Comparison of ENCODE assay signal across 7 mouse cellular contexts in genomic region chr12:115892656-115893055, GRCm38 (mm10).
A peak's percentile ranks its signal among the peaks of the same experiment; 100 is the strongest.
DNase-seq lines count a peak whose midpoint lies in the region; TF ChIP-seq lines count a peak whose summit lies in the region.
"Not testable (repeated sequence)": the region's sequence is repeated elsewhere in the genome, so short reads cannot be mapped to it uniquely, and the experiment has no call there.

No protein-coding gene starts in this region.

- H3K36me3 ChIP-seq in kidney, adult 2 months (ENCODE audit: control insufficient read depth, insufficient read depth, low read length), result not testable (repeated sequence)

- H3K4me3 ChIP-seq in gastrocnemius, adult 2 months; kidney, adult 2 months (ENCODE audit: insufficient read depth, low read depth, low read length): not testable (repeated sequence)

- intact Hi-C loops in gastrocnemius, adult 2 months (cut with DNase I), result not testable (repeated sequence)

- not testable (repeated sequence) for TF ChIP-seq CTCF in gastrocnemius, adult 2 months (IDR thresholded peaks at IDR 0.05); kidney, adult 2 months (conservative IDR thresholded peaks at IDR 0.05; ENCODE audit: insufficient read depth, insufficient read length, low read depth, low read length)

- TF ChIP-seq POLR2A in kidney, adult 2 months (IDR thresholded peaks at IDR 0.05; ENCODE audit: low read depth, low read length), result not testable (repeated sequence)

- H3K4me1 ChIP-seq in kidney, adult 2 months (ENCODE audit: control insufficient read depth, insufficient read depth, low read length), result not testable (repeated sequence)

- 84% methylated on average over 12 of the region's 12 CpGs for WGBS in kidney, adult 2 months

- H3K27me3 ChIP-seq in kidney, adult 2 months (replicated peaks; ENCODE audit: control insufficient read depth, insufficient read depth, low read length), result not testable (repeated sequence)

- peak; percentile 15 to 27 for DNase-seq in cerebellum, adult 18-20 months
- peak; percentile 29 to 36 for DNase-seq in cerebellum, postnatal 14 days
- DNase-seq in gastrocnemius, adult 2 months, result peak; percentile 36
- DNase-seq in kidney, adult 2 months, result peak; percentile 28
- DNase-seq in kidney, postnatal 4 days, result peak; percentile 16 to 21
- DNase-seq in lung, postnatal 4 days, result peak; percentile 7 to 25
- DNase-seq in right cerebral cortex, postnatal 4 days, result peak; percentile 1

- H3K27ac ChIP-seq in gastrocnemius, adult 2 months; kidney, adult 2 months (ENCODE audit: insufficient read depth, low read depth, low read length): not testable (repeated sequence)
